Mouse (Mus musculus): Measurements from ENCODE around the gene Il9r. TPM values are rescaled to one million over a fixed set of nuclear protein-coding genes. Genes with fewer than 3 reads are reported as not detected.

Il9r gene
- polyA plus RNA-seq, 1 experiment from 2014 or later: not detected

DNA sequence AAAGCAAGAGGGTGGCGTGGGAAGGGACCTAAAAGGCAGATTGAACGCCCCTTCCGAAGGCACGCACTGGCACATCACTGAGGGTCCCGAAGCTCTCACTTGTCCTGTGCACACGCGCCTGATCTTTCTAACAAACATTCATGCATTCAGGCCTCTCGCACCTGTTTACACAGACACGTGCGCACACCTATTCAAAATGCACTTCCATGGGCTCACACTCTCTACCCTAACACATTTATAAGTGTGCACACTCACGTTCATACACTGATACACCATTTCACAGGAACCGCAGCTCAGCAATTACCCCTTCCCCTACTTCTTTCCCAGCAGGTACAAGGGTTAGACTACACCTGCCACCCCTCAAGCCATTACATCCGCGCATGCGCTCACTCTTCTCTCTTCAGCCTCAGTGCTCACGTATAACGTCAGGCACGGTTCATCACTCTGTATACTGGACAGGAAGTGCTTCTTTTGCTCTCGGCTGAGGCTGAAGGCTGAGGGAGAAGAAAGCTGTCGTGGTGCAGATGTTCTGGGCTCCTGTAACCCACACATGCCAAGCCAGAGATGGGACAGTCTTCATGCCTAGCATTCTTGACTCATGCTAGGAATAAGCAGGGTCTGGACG, 22.6 kb upstream of the Il9r start:
- no peak overlapping the region for H3K27ac ChIP-seq (ENCODE audit: low read length)
- 8% methylated on average over 21 of the region's 21 CpGs for WGBS
- ATAC-seq: no peak
- H3K36me3 ChIP-seq (ENCODE audit: control insufficient read depth, insufficient read depth): no peaks in the 10 kb centered on the region
- H3K4me3 ChIP-seq (replicated peaks; ENCODE audit: low read length): peak overlapping the region; percentile 59
- H3K27me3 ChIP-seq (replicated peaks; ENCODE audit: control insufficient read depth, insufficient read depth, low read length): peaks cover 17% of the 10 kb centered on the region
- H3K9me3 ChIP-seq (ENCODE audit: control insufficient read depth, low read length): no peaks in the 10 kb centered on the region
- no peak overlapping the region; the same call in 1 of the 2 replicates for H3K9ac ChIP-seq (replicated peaks; ENCODE audit: low read depth, low read length)
- peaks cover 43% of the 10 kb centered on the region for H3K4me1 ChIP-seq (replicated peaks; ENCODE audit: control insufficient read depth, insufficient read depth, low read length)
- H3K4me2 ChIP-seq (ENCODE audit: low read length): peak overlapping the region; percentile 96

- peak within 1 kb of the TSS; percentile 96 for H3K4me2 ChIP-seq (ENCODE audit: low read length)
- 0% methylated on average over 58 of the region's 72 CpGs for WGBS
- H3K9me3 ChIP-seq (ENCODE audit: control insufficient read depth, low read length): no peaks in the 10 kb centered on the region
- H3K4me1 ChIP-seq (replicated peaks; ENCODE audit: control insufficient read depth, insufficient read depth, low read length): peaks cover 39% of the 10 kb centered on the region
- peak; percentile 32; the same call in 1 of the 2 replicates for ATAC-seq
- peak within 1 kb of the TSS; percentile 59 for H3K4me3 ChIP-seq (replicated peaks; ENCODE audit: low read length)
- peak within 1 kb of the TSS; percentile 72 for H3K9ac ChIP-seq (replicated peaks; ENCODE audit: low read depth, low read length)
- H3K27ac ChIP-seq (ENCODE audit: low read length): peak within 1 kb of the TSS; percentile 42; the same call in 1 of the 2 replicates
- H3K36me3 ChIP-seq (ENCODE audit: control insufficient read depth, insufficient read depth): no peaks in the 10 kb centered on the region
- peaks cover 17% of the 10 kb centered on the region for H3K27me3 ChIP-seq (replicated peaks; ENCODE audit: control insufficient read depth, insufficient read depth, low read length)
Measured at GRCm38 (mm10) chr11:32221951-32222409, 21.9 kb upstream of the Il9r start, which contains the start of gene Rhbdf1. Gene Rhbdf1 (minus strand): TSS chr11:32222300.

DNA sequence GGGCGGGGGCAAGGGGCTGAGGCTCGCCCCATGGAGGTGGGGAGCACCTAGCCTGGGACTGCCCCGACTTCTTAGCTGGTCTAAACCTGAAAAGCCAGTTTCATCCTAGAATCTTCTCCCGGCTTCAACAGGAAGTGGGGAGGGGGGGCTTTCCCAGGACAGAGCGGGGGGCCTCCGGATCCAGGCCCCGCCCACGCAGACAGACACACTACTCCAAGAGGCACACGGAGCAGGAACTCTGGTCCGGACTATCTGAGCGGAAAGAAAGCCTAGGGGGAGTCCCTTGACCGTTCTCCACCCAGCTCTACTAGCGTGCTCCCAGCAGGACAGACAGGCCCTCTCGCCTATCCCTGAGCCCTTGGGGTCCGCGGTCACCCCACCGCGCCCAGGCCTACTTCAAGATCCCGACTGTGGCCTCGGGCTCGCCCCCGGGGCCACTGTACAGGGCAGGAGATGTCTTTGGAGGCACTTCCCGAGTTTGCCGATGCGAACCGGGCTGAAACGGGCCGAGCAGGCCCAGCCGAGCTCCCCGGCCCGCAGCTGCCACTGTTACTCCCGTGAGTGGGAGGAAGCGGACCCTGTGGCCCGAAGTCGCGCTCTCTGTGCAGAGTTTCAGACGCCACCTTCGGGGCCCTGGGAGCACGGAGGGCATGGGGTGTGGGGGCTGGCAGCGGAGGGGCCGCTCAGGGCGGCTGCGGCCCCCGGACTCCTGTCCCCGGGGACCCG, 21.3 kb upstream of the Il9r start:
- no peak for ATAC-seq
- H3K27ac ChIP-seq (ENCODE audit: low read length): peak overlapping the region; percentile 42; the same call in 1 of the 2 replicates
- H3K4me3 ChIP-seq (replicated peaks; ENCODE audit: low read length): peak overlapping the region; percentile 59
- H3K36me3 ChIP-seq (ENCODE audit: control insufficient read depth, insufficient read depth): no peaks in the 10 kb centered on the region
- H3K4me2 ChIP-seq (ENCODE audit: low read length): peak overlapping the region; percentile 96
- under 1% methylated on average over 46 of the region's 46 CpGs for WGBS
- peaks cover 17% of the 10 kb centered on the region for H3K27me3 ChIP-seq (replicated peaks; ENCODE audit: control insufficient read depth, insufficient read depth, low read length)
- H3K4me1 ChIP-seq (replicated peaks; ENCODE audit: control insufficient read depth, insufficient read depth, low read length): peaks cover 36% of the 10 kb centered on the region
- no peaks in the 10 kb centered on the region for H3K9me3 ChIP-seq (ENCODE audit: control insufficient read depth, low read length)
- peak overlapping the region; percentile 72 for H3K9ac ChIP-seq (replicated peaks; ENCODE audit: low read depth, low read length)

GRCm38 (mm10) chr11:32220607-32221224, 20.6 kb upstream of the Il9r start:
- Histone ChIP-seq H3K9ac (replicated peaks; ENCODE audit: low read depth, low read length) (0 out of 2 replicates have a peak overlapping the region, but pooled peaks have one; percentile 3), H3K36me3 (ENCODE audit: control insufficient read depth, insufficient read depth) (no peaks in the 10 kb centered on the region)
- ATAC-seq: peak; percentile 3; the same call in 1 of the 2 replicates

DNA sequence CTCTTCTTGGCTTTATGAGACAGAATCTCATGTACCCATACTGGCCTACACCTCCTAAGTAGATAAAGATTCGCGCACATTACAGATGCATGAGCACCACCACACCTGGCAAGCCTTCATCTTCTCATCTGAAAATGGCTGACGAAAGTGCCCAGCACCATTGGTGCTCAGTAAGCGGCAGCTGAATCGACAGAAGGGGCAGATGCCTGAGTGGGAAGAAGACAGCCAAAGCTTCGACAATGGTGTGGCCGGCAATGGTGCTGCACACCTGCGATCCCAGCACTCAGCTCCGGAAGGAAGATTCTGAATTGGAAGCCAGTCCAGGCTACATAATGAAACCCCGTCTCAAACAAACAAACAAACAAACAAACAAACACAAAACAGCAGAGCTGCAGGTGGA, 19.2 kb upstream of the Il9r start:
- no peak overlapping the region for H3K4me3 ChIP-seq (replicated peaks; ENCODE audit: low read length)
- H3K4me2 ChIP-seq (ENCODE audit: low read length): no peak overlapping the region
- H3K27ac ChIP-seq (ENCODE audit: low read length): no peak overlapping the region
- 83% methylated on average over 10 of the region's 10 CpGs for WGBS
- no peak overlapping the region for H3K9ac ChIP-seq (replicated peaks; ENCODE audit: low read depth, low read length)
- no peaks in the 10 kb centered on the region for H3K9me3 ChIP-seq (ENCODE audit: control insufficient read depth, low read length)
- peaks cover 22% of the 10 kb centered on the region for H3K4me1 ChIP-seq (replicated peaks; ENCODE audit: control insufficient read depth, insufficient read depth, low read length)
- no peak for ATAC-seq
- H3K36me3 ChIP-seq (ENCODE audit: control insufficient read depth, insufficient read depth): no peaks in the 10 kb centered on the region
- peaks cover 17% of the 10 kb centered on the region for H3K27me3 ChIP-seq (replicated peaks; ENCODE audit: control insufficient read depth, insufficient read depth, low read length)

More at GRCm38 (mm10) chr11:32220607-32221224, 20.6 kb upstream of the Il9r start:
- H3K4me3 ChIP-seq (replicated peaks; ENCODE audit: low read length): peak overlapping the region; percentile 59
- H3K9me3 ChIP-seq (ENCODE audit: control insufficient read depth, low read length): no peaks in the 10 kb centered on the region
- H3K27ac ChIP-seq (ENCODE audit: low read length): no peak overlapping the region
- peak overlapping the region; percentile 96 for H3K4me2 ChIP-seq (ENCODE audit: low read length)
- WGBS: 32% methylated on average over 10 of the region's 10 CpGs
- peaks cover 17% of the 10 kb centered on the region for H3K27me3 ChIP-seq (replicated peaks; ENCODE audit: control insufficient read depth, insufficient read depth, low read length)
- peaks cover 33% of the 10 kb centered on the region for H3K4me1 ChIP-seq (replicated peaks; ENCODE audit: control insufficient read depth, insufficient read depth, low read length)

- Histone ChIP-seq H3K9me3 (ENCODE audit: control insufficient read depth, low read length) (no peaks in the 10 kb centered on the region), H3K36me3 (ENCODE audit: control insufficient read depth, insufficient read depth) (no peaks in the 10 kb centered on the region), H3K4me2 (ENCODE audit: low read length) (no peak overlapping the region), H3K4me1 (replicated peaks; ENCODE audit: control insufficient read depth, insufficient read depth, low read length) (peaks cover 22% of the 10 kb centered on the region), H3K9ac (replicated peaks; ENCODE audit: low read depth, low read length) (no peak overlapping the region), H3K27me3 (replicated peaks; ENCODE audit: control insufficient read depth, insufficient read depth, low read length) (peaks cover 13% of the 10 kb centered on the region), H3K27ac (ENCODE audit: low read length) (no peak overlapping the region), H3K4me3 (replicated peaks; ENCODE audit: low read length) (no peak overlapping the region)
- WGBS: 51% methylated on average over 6 of the region's 6 CpGs
- ATAC-seq: no peak
Measured at GRCm38 (mm10) chr11:32218501-32219050, 18.5 kb upstream of the Il9r start.

GRCm38 (mm10) chr11:32216851-32217250, 16.8 kb upstream of the Il9r start:
- H3K27ac ChIP-seq (ENCODE audit: low read length): no peak overlapping the region
- peak; percentile 62 for ATAC-seq

DNA sequence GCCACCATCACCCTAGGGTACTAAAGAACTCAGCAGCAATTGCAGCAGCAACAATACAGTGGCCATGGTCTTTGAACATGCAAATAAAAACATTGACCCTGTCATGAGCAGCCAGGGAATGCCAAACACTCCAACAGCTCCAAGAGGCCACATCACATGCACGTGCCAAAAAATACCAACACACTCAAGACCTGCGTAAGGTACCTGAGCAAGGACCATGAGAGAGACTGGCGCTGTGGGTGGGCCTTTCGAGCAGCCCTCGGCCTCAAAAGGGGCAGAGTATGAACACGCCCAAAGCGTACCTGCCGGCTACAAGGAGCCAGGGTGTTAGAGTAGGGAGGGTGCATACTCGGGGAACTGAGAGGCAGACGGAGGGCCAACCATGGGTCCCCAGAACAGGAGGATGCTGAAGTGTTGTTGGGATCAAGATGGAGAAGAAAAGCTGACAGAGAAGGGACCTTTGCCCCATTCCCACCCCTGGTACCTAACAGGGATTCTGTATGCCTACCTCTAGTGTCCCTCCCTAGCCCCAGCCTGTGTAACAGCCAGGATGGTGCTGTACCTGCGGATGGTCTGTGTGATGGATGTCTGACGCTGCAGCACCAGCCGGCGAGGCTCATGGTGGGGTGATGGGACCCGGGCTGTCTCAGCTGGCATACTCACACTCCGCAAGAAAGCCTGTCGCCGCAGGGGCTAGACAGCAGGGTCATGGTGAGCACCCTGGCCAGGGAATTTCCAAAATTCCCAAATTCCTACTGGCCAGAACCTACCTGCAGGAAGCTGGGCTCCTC, 15.5 kb upstream of the Il9r start:
- Histone ChIP-seq H3K4me3 (replicated peaks; ENCODE audit: low read length) (no peak overlapping the region), H3K36me3 (ENCODE audit: control insufficient read depth, insufficient read depth) (no peaks in the 10 kb centered on the region), H3K9ac (replicated peaks; ENCODE audit: low read depth, low read length) (no peak overlapping the region), H3K4me1 (replicated peaks; ENCODE audit: control insufficient read depth, insufficient read depth, low read length) (peaks cover 6% of the 10 kb centered on the region; the same call in 1 of the 2 replicates), H3K9me3 (ENCODE audit: control insufficient read depth, low read length) (no peaks in the 10 kb centered on the region), H3K27ac (ENCODE audit: low read length) (no peak overlapping the region), H3K27me3 (replicated peaks; ENCODE audit: control insufficient read depth, insufficient read depth, low read length) (peaks cover 1% of the 10 kb centered on the region; the same call in 1 of the 2 replicates), H3K4me2 (ENCODE audit: low read length) (no peak overlapping the region)
- no peak for ATAC-seq
- WGBS: 93% methylated on average over 18 of the region's 18 CpGs

More at GRCm38 (mm10) chr11:32216851-32217250, 16.8 kb upstream of the Il9r start:
- no peak overlapping the region for H3K9ac ChIP-seq (replicated peaks; ENCODE audit: low read depth, low read length)
- H3K27me3 ChIP-seq (replicated peaks; ENCODE audit: control insufficient read depth, insufficient read depth, low read length): peaks cover 7% of the 10 kb centered on the region
- 17% methylated on average over 8 of the region's 8 CpGs for WGBS
- H3K9me3 ChIP-seq (ENCODE audit: control insufficient read depth, low read length): no peaks in the 10 kb centered on the region
- H3K4me3 ChIP-seq (replicated peaks; ENCODE audit: low read length): no peak overlapping the region
- no peaks in the 10 kb centered on the region for H3K36me3 ChIP-seq (ENCODE audit: control insufficient read depth, insufficient read depth)
- H3K4me2 ChIP-seq (ENCODE audit: low read length): no peak overlapping the region
- H3K4me1 ChIP-seq (replicated peaks; ENCODE audit: control insufficient read depth, insufficient read depth, low read length): peaks cover 14% of the 10 kb centered on the region

Measured in forebrain, embryonic 16.5 days (tissue).